Mouse (Mus musculus): ENCODE results near the gene Mgll. TPM values are rescaled to one million over a fixed set of nuclear protein-coding genes. Genes with fewer than 3 reads are reported as not detected.

Gene Mgll
- 0.40 and 0.41 TPM in 2 replicates for polyA plus RNA-seq (2012)

DNA sequence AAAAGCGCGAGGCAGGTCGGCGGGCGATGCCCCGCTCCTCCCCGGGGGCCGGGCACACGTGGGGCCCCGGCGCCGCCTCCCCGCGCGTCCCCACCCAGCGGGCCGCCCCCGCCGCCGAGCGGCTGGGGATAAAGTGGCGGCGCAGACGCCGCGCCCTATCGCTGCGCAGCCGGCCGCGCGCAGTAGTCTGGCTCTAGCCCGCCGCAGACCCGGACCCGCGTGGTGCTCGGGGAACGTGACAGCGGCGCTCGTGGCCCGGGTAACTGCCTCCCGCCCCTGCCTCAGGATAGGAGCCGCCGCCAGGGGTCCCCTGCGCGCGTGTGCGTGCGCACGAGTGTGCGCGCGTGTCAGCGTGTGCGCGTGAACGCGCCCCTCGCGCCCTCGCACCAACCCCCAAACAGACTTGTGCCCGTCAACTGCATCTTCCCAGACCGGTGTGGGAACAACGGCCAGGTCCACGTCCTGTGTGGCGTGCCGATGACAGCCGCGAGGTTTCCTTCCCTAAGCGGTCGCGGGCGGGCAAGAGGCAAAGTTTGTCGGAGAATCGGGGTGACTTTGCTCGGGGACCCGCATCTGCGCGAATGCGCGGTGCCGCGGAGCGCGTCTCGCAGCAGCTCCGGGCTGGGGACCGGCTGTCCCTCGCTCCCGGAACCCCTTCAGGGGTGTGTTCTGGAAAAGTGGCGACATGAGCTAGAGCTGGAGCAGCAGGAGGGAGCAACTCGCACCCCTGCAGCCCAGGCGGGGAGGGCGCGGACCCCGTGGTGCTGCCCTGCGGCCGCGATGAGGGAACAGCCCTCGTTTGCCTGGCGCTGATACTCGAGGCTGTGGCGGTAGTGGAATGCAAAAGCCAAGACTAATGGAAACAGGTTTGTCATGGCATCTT, at the start of gene Mgll:
Gene Mgll (plus strand): TSS at position 100 of the 883 bp plus-strand sequence.
- TF ChIP-seq GATA1 (IDR thresholded peaks at IDR 0.05; ENCODE audit: low read length): no peak

DNA sequence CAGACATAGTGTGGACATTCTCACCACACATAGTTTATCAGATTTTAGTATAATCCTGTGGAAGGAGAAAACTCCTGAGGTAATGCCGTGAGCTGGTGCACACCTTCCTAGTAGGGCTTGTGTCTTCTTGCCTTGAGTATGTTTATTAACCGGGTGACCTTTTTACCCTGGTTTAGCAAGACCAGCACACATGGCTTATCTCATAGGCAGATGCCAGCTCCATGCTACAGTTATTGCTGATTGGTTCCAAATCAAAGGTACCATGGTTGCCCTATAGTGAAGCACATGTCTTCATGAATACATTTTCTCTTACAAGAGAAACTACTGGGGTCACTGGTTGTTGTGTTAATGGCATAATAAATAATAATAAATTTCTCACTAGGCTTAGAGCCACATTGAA, 48.4 kb upstream of the Mgll start:
- TF ChIP-seq GATA1 (IDR thresholded peaks at IDR 0.05; ENCODE audit: low read length): no peak

DNA sequence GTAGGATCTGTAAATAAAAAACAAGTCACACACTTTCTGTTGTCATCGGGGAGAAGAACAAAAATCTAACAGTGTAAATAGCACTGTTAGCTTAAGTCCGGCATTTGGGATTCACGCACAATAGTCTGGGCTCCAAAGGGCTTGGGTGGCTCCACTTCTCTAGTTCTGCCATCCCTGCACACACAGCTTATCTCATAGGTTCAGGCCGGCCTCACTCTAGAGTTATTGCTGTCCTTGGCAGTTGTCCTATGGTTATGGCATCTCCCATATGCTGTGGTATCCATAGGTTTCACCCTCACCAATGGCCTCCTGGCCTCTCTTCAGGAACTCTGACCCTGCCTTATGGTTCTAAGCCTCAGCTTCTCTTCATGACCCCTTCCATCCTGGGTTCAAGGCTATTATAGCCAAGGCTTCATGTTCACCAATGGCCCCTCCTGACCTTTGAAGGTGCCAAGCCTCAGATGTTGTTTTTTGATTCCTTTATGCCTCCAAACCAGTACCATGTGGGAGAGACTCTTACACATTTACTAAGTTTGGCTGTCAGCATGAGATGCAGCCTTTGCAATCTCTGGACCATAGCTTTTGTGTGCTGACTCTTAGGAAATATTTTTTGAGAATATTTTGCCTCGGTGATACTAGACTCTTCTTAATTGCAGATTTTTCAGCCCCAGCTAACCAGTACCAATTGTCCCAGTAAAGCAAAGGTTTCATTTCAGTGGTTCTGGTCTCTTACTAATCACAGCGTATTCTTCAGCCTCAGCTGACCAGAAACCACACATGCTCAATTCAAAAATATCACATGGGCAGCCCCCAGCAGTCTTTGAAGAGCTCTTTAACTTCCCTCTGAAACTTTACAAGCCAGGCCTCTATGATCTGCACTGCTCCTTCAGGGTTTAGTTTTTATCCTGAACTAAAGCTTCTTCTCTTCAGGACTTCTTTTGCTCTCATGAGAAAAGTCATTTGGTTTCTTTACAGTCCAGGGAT, 47.2 kb upstream of the Mgll start:
- no peak for TF ChIP-seq GATA1 (IDR thresholded peaks at IDR 0.05; ENCODE audit: low read length)

DNA sequence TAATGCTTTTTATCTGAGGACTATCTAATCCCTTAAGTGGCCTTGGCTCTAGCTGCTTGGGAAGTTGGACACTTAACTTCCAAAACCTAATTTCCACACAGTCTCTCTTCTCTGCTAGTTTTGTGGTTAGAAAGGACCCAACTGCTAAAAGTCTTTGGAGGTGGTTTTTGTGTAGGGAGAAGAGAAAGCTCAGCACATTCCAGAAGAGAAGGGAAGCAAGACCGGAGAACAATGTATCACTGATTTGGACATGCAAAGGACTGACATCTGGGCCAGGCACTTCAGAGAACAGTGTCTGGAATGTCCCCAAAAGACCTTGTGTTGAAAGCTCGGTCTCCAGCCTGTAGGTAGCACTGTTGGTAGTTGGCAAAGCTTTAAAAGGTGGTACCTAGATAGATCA, 46.5 kb upstream of the Mgll start:
- TF ChIP-seq GATA1 (IDR thresholded peaks at IDR 0.05; ENCODE audit: low read length): no peak

DNA sequence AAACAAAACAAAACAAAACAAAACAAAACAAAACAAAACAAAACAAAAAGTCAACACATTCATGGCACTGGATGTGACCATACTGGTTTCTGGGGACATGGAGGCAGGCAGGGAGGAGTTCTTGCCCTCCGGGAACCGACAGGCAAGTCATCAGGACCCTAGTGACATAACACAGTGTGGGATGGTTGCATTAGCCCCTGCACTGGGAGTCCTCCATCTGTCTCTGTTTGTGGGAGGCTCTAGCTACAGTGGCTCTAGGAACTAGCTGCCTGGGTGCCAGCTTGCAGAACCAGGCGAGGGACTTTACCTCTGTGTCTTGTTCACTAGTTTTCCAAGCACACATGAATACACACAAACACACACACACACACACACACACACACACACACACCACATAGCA, 43.2 kb upstream of the Mgll start:
- no peak for TF ChIP-seq GATA1 (IDR thresholded peaks at IDR 0.05; ENCODE audit: low read length)

DNA sequence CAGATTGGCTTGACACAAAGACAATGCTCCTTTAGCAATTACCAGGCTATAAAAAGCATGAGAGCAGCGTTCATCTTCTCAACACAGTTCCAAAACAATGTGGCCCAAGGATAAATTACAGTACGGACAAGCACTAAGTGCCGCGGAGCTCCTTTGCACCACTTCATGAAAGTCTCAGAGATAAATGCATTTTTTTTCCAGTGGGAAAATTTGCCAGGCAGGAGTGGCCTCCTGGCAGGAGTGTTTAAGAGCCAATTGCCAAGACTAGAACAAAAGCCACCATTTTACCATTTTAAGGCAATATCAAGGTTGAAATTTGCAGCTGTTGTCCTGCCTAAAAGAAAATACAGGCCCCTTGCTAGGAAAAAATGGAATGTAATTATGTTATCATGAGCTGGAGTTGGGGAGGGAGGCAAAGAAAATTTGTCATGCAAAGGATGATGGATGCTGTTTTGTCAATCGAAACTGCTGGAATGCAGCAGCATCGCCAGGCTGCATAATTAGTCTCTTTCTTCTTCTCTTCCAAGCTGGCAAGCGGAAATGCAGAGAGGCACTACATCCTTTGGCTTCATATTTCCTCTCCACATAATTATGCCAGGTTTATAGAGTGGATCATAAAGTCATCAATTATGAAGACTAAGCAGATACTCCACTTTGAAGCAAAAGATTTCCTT, 40.7 kb upstream of the Mgll start:
- TF ChIP-seq GATA1 (IDR thresholded peaks at IDR 0.05; ENCODE audit: low read length): no peak

DNA sequence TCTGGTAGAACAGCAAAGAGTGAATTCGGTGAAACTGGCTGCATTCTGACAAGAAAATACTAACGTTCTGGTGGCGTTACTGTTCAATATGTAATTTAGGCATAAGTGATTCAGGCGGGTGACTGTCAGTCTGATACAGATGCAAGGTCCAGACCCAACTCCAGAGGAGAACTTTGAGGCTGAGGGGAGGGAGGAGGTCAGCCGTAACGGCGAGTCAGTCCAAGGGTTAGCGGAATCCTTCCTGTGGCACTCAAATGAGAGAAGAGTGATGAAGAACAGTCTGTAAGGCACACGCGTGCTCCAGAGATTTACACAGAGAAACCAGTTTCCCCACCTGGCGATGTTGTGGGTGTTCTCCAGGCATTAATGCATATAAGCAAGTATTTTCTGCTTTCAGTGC, 36.0 kb upstream of the Mgll start:
- TF ChIP-seq GATA1 (IDR thresholded peaks at IDR 0.05; ENCODE audit: low read length): no peak

DNA sequence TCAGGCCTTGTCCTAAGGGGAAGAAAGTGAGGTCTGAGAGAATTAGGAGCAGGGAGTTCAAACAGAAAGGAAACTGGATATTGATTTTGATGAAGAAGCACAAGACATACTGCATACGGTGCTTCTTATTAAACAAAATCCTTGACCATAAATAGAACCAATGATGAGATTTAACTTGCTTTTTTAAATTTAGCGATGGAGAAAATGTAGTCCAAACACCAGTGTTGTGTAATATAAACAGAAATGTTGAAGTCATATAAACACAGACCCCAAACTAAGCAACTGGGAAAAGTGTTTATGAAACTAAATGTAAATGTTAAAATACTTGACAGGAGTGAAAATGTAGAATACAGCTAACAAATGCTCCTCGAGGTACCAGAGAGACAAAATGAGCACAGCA, 35.5 kb upstream of the Mgll start:
- no peak for TF ChIP-seq GATA1 (IDR thresholded peaks at IDR 0.05; ENCODE audit: low read length)

DNA sequence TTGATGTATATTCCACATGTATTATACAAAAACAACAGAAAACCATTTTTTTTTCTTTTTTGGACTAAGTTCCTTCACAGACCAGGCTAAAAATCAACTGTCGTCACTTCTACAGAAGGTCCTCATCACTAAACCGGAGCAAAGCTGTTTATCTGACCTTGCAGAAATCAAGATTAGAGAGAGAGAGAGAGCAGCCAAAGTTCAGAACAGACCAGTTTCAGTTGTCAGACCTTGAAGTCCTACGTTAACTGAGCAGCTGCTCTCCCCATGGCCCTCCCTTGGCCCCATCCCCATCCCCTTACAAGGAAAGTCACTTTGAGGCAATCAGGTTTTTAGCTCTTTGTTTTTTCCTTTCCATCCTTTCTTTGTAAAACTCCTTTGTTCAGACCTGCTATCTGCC, 34.0 kb upstream of the Mgll start:
- no peak for TF ChIP-seq GATA1 (IDR thresholded peaks at IDR 0.05; ENCODE audit: low read length)

DNA sequence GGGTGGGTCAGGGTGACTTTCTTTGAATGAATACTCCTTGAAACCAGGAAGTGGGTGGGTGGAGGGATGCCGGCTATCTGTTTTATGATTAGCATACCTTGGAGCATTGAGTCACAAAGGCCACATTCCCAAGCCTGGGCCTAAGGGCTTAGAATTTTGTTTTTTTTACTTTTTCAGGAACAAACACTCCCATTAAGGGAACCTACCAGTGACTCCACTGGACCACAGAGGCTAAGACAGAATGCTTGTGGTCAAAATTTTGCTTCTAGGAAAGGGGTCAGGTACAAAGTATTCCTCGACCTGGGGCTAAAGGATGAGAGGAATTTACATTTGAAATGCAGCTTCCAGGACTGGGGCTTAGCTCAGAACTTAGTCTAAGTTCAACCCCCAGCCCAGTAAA, 32.9 kb upstream of the Mgll start:
- TF ChIP-seq GATA1 (IDR thresholded peaks at IDR 0.05; ENCODE audit: low read length): no peak

DNA sequence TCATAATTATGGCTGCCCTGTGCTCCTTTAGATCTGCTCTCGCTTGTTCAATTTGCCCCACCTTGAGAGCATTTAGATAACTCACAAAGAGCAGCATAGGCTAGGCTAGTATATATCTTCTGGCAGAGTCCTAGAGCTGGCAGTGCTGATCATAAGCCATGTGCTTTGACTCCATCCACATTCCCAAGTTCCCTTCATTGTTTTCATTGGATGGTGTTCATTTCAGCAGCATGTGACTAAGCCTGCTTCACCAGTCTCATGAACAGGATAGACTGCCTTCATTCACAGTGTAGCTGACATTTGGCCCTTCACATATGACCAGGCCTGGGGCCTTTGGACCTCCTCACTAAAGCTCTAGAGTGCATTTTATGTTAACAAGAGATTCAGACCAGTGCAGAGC, 21.3 kb upstream of the Mgll start:
- no peak for TF ChIP-seq GATA1 (IDR thresholded peaks at IDR 0.05; ENCODE audit: low read length)

DNA sequence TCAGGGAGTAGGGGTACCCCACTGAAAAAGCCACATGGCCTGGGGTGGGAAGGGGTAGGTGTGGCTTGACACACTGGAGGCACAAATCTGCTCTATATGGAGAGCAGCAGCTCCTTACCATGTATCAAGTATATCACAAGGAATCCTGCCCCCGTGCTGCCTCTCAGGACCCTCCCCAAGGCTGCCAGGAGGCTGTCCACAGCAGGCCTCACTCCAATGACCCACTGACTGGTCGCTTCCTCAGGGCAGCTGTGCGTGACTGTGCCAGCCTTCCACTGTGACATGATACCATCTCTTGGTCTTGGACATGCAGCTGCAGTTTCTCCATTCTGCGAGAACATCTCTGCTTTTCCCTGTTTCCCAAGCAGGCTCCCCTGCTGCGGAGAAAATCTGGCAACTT, 20.5 kb upstream of the Mgll start:
- TF ChIP-seq GATA1 (IDR thresholded peaks at IDR 0.05; ENCODE audit: low read length): no peak

DNA sequence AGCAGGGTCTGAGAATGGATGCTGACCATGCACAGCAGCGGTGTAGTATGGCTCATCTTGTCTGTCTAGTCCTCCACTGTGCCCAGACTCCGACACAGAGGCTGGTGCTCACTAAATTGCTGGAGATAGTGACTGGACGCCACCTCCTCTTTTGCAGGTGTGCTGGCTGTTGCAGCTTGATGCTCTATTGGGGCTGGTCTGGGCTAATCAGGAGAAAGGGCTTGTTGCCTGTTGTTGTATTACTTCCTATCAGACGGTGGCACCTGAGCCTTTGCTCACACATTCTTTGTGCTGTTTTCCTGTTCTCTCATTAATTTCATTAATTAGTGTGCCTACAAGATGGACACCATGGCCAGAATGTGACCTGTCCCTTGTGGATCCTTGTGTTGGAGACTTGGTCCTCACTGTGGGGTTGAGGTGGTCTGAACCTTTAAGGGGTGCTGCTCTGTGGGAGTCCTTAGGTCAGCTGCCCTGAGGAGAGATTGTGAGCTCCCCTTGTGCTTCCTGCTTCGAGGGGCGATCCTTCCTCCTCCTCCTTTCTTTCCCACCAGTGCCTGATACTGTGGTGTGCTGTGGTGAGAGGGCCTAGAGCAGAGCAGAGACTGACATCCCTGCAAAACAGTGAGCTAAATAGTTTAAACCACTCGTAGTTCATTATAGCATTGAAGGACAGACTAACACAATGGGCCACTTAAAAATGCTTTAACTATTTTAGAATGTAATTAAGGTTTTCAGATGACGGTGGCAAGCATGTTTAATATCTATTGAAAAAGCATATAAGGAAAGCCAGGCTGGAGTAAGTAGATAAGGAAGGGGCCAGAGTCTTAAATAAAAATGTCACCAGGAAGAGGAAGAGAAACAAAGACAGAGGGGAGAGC, 15.6 kb upstream of the Mgll start:
- TF ChIP-seq GATA1 (IDR thresholded peaks at IDR 0.05; ENCODE audit: low read length): no peak

DNA sequence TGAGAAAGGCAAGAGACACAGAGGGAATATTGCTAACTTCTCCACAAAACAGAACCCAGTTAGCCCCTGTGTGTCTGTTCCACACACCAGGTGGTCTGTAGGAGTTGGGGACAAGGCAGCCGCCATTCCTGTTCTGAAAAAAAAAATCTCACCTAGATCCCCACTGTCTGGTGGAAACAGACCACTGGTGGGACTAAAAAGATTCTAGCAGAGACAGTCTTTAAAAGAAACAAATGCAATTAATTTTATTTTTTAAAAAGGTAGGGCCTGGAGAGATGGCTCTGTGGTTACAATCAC, 15.0 kb upstream of the Mgll start:
- no peak for TF ChIP-seq GATA1 (IDR thresholded peaks at IDR 0.05; ENCODE audit: low read length)

DNA sequence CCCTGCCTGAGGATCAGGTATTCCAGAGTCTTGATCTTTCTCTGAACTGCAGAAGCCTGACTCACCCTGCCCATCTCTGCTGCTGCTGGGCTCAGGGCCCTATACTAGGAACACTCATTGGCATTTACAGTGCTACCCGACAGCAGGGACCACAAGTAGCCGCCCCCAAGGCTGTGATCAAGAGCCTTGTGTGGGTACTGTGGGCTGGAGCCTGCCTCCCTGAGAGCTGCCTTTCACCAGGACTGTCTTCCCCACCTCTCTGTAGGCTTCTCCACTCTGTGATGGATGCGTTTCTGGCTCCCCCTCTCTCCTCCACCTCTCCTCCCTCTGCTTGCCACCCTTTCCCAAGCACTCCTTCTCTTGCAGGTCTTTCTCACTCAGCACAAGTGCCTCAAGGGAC, 12.9 kb upstream of the Mgll start:
- TF ChIP-seq GATA1 (IDR thresholded peaks at IDR 0.05; ENCODE audit: low read length): no peak

All from G1E-ER4 (cell line).